Mouse (Mus musculus) bone marrow macrophage, adult 2 months (primary cell): ENCODE measurements around the gene Prcp.

Experiments
- CTCF ChIP-seq: IDR thresholded peaks from 2 replicates; pipeline ENCODE4 v1.5.1; 2012; ENCODE audit warnings: low read depth, mild to moderate bottlenecking, low read length, moderate library complexity
- POLR2A ChIP-seq: IDR thresholded peaks from 2 replicates; pipeline ENCODE4 v1.6.1; 2012; ENCODE audit warnings: mild to moderate bottlenecking, low read depth, low read length, borderline replicate concordance

GRCm38 (mm10) chr7:92893478-92893877 is 19.2 kb downstream of the Prcp start:
- TF ChIP-seq POLR2A (no peak), CTCF (no peak)
